Mouse (Mus musculus): ENCODE measurements around the gene Naip5. TPM values are rescaled to one million over a fixed set of nuclear protein-coding genes. Genes with fewer than 3 reads are reported as not detected.
A peak's percentile ranks its signal among the peaks of the same experiment; 100 is the strongest.
"Not testable (repeated sequence)": the region's sequence is repeated elsewhere in the genome, so short reads cannot be mapped to it uniquely, and the experiment has no call there.

Naip5 gene
- under 1 TPM; 0.23 to 0.42 TPM for total RNA-seq (2021)
- long read RNA-seq, result 0 reads

GRCm38 (mm10) chr13:100246223-100246622 is at the start of gene Naip5:
Gene Naip5, minus strand, starts transcription at chr13:100246323.
- DNase-seq (ENCODE audit: low spot score in 2 of 2), result not testable (repeated sequence)

GRCm38 (mm10) chr13:100284611-100285010 is 38.5 kb upstream of the Naip5 start:
- no peak for DNase-seq (ENCODE audit: low spot score in 2 of 2)

GRCm38 (mm10) chr13:100271474-100272132 is 25.5 kb upstream of the Naip5 start:
- not testable (repeated sequence) for DNase-seq (ENCODE audit: low spot score in 2 of 2)

DNA sequence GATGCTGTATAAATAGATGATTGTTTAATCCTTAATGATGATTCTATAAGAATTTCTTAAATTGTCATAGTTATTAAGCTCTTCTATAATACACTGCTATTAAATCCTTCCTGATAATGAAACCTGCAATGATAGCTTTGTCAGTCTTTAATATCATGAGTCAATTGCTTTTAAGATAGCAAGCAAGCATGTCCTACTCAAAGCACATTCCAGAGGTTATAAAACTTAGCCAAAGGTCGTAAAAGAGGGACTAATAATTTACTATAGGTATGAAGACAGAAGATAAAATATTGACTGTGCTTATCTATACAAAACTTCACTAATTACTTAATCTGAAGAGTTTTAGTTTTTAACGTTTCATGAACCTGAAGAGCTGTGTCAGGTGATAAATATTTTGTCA is 10.9 kb upstream of the Naip5 start:
- not testable (repeated sequence) for DNase-seq (ENCODE audit: low spot score in 2 of 2)

DNA sequence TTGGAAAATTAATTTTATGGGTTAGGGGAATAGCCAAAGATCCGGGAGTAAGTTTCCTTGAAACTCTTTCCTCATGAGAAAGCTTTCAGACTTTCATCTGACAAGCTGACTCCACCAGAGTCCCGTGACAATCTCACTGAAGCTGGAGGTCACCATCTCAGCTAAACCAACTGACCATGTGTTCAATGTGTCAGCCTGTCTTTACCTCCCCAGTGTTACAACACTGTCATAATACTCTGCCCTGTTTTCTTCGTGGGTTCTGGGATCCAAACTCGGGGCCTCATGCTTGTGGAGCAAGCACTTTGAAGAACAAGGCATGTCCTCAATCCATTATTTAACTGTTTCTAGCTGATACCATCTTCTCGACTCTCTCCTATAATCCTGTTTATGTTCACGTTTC is 9.8 kb upstream of the Naip5 start:
- not testable (repeated sequence) for DNase-seq (ENCODE audit: low spot score in 2 of 2)

- not testable (repeated sequence) for DNase-seq (ENCODE audit: low spot score in 2 of 2)
Observed at GRCm38 (mm10) chr13:100251897-100252296, 5.8 kb upstream of the Naip5 start.

DNA sequence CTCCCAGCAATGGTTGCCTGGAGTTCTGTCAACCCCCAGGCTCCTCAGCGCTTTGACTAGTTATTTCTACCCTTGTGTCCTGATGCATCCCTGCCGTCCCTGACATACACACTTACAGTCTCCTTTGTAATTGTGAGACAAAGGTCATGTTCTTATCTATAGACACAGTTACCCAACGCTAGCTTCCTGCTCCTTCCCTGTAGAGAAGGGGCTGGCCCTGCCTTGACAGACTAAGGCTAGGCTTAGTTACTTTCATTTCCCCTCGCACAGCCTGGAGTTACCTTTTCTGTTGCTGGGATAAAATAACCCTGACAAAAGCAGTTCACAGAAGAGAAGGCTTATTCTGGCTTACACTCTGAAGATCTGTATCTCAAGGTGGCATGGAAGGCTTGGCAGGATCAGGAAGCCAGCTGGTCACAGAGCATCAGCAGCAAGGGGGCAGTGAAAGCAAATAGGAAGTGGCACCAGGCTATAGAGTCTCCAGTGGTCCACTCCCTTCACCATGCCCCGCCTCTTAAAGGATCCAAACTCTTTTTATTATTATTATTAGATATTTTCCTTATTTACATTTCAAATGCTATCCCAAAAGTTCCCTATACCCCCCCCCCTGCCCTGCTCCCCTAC is 885 bp upstream of the Naip5 start:
- not testable (repeated sequence) for DNase-seq (ENCODE audit: low spot score in 2 of 2)

DNA sequence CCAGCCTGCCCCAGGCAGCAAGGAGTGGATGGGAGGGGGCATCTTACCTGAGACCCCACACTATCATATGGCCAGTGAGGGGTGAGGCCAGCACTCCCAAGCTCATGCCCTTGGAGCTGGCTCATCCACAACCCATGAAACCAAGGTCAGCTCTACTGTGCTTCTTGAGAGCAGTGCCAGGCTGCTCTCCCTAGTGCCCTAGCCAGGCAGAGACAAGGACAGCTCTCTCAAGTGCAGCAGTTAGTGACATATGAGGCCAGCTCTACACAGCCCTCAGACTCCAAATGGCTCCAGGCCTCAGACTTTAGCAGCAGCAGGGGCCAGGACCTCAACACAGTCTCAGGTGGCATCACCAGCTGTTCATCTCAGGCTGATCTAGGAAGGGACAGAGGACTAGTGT is 2.4 kb downstream of the Naip5 start:
- no peak for DNase-seq (ENCODE audit: low spot score in 2 of 2)

- DNase-seq (ENCODE audit: low spot score in 2 of 2), result not testable (repeated sequence)
Observed at GRCm38 (mm10) chr13:100213683-100214082, 32.4 kb downstream of the Naip5 start.

DNA sequence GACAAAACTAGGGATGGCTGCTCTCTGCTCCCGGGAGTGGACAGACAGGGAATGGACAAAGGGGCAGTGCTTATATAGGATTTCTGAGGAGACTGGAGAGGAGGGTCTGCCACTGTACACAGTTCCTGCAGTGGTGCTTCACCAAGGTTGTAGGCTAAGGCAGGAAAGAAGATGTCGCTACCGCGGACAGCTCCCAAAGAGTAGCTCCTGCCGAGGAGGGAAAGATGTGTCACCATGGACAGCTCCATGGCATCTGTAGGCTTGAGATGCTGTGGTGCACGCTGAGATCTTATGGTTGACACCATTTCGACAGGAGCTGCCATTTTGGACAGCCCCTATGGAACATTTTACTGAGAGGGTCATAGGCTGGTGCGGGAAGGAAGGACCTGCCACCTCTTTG is 35.6 kb downstream of the Naip5 start:
- no peak for DNase-seq (ENCODE audit: low spot score in 2 of 2)

GRCm38 (mm10) chr13:100203319-100203718 is 42.8 kb downstream of the Naip5 start:
- DNase-seq (ENCODE audit: low spot score in 2 of 2), result no peak

GRCm38 (mm10) chr13:100201659-100202333 is 44.3 kb downstream of the Naip5 start, which contains the start of gene Naip2:
Gene Naip2, minus strand, starts transcription at chr13:100202092.
- not testable (repeated sequence) for DNase-seq (ENCODE audit: low spot score in 2 of 2)

GRCm38 (mm10) chr13:100200778-100201177 is 45.3 kb downstream of the Naip5 start:
- DNase-seq (ENCODE audit: low spot score in 2 of 2), result no peak

DNA sequence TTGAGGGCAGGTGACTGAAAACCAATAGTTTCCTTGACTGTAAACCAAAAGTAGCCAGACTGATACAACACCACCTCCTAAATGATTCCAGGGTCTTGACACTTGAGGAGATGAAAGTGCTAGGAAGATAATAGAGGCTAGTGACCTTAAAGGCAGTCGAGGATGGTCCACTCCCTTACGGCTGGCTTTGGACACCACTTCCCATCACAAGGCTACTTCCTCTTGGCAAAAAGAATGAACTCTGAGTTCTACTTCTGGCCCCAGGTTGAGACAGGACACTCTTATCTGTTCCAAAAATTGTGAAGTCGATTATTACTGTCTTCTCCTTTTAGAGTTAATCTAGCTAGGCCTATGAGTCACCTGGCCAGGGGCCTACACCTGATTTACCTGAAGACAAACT is 50.7 kb downstream of the Naip5 start:
- no peak for DNase-seq (ENCODE audit: low spot score in 2 of 2)

DNA sequence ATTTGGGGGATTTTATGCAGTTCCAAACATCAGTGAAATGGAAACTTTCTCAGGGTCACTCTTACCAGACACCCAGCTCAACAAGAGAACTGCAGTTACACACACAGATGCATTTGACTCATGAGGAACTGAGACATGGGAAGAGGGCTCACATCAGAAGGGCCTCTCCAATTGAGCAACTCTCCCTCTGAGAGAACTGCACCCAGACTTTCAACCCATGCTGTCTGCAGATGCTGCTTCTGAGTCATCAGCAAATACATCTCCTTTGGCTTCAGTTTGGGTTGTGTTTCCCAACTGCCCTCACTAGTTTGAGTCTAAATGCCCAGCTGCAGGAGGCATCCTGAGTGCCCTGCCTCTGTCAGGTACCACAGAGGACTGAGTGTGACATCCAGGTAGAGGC is 63.0 kb downstream of the Naip5 start:
- DNase-seq (ENCODE audit: low spot score in 2 of 2), result not testable (repeated sequence)

DNA sequence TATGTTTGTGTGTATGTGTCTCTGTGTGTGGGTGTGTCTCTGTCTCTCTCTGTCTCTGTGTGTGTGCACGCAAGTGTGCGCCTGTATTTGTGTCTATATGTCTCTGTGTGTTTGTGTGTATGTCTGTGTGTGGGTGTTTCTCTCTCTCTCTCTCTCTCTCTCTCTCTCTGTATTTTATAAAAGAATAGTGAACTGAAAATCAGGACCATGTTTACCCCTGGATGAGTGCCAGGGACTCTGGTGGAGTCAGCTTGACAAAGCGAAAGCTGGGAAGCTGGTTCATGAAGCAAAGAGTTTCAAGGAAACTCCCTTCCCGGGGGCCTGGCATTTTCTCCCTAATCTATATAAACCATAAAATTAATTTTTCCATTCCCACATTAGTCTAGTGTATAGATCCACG is 71.8 kb downstream of the Naip5 start:
- DNase-seq (ENCODE audit: low spot score in 2 of 2), result peak in 1 of 2 experiments; percentile 14

DNA sequence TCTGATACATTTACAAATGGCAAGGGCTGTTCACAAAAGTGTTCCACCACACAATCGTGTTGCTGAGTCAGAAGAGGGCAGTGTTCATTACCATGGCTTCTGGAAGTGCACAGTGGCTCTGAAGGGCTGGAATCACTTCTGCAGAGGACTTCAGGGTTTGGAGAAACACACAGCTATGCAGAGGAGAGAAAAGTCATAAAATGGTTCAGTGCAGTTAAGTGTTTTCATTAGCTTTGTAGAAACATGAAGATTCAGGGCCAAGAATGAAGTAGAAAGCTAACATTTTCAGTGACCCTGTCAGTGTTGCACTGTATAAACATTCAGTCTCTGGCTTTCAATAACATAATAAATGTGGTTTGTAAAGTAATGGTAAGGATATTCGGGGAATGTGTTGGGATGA is 79.7 kb downstream of the Naip5 start:
- not testable (repeated sequence) for DNase-seq (ENCODE audit: low spot score in 2 of 2)

DNA sequence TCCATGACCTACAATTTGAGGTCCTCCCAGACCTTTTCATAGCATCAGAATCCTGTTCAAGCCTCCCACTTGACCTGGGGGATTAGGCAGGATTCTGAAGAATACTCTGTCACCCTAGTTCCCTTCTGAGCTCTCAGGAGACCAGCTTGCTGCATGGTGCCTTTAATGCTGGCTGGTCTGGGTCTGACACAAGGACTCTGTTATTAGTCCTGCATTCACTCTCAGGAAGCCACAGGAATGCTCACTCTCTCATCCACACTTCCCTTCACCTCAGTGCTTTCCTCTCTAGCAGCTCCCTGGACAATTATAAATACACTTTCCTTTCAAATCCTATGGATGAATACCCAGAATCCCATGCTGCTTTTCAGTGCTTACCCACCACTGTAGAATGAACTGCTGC is 83.7 kb downstream of the Naip5 start:
- DNase-seq (ENCODE audit: low spot score in 2 of 2), result not testable (repeated sequence)

Measured in layer of hippocampus, adult 18-20 months (tissue).